Mouse (Mus musculus): ENCODE measurements around the gene Gm5426.

Gm5426 gene

DNA sequence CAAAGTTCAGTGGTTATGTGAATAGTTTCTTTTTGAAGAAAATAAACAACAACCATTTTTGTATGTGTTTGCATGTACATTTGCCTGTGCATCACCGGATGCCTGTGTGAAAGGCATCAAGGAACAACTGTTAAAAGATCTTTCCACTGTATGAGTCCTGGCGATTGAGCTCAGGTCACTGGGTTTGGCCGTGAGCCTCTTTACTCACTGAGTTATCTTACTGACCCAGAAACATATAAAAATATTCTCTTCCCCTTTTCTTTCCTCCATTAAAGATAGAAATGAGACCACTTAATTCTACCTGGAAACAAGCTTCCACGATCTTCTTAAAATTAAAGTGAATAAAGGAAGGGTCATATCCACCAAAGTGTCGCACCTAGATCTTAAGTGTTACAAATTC, 10.2 kb downstream of the Gm5426 start:
- no peak for DNase-seq

DNA sequence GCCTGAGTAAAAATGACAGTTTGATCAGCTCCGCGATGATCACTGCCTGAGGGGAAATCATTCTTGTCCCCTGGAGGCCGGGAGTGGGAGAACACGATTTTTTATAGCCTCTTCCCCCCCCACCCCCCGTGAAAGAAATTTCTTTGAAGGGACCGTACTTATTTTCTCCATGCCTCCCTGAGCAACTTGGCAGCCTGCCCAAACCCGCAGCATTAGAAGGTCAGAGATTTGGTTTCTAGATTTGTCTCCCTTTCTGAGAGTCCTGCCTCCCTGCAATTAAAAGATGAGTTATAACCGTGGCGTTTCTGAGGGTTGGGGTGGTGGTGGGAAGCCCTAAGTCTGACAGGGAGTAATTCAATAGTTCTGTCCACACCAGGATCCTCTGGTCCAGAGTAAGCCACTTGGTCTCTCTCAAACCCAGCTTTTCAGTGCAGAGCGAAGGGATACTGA, 11.9 kb downstream of the Gm5426 start:
- DNase-seq, result peak; percentile 36

DNA sequence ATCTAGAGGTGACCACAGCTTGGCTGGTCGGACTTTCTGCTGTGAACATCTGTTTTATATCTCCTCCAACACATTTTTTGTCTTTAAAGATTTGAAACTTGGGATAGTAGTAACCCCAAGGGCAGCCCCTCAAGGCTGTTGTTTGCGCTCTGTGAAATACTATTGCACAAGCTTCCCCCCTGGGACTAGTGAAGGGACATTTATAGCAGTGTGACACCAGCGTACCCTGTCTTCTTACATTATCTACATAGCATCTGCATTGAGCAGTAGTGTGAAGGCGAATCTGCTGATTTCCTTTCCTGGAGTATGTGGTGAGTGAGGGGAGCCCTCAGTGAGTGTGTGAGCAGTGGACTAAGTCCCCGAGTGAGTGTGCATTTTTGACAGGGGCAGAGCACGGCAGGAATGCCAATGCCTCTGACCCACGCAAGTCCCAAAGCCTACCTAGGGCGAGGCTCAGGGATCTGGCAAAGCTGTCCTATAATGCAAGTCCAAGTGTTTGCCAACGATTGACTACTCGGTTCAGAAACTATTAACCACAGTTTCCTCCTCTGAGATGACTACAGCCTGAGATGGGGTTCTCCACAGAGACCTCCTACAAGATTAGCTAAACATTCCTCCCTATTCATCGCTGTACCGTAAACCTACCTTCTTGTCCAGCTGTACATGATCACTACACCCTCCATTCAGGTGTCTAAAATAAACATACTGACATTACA, 14.2 kb downstream of the Gm5426 start:
- no peak for DNase-seq

DNA sequence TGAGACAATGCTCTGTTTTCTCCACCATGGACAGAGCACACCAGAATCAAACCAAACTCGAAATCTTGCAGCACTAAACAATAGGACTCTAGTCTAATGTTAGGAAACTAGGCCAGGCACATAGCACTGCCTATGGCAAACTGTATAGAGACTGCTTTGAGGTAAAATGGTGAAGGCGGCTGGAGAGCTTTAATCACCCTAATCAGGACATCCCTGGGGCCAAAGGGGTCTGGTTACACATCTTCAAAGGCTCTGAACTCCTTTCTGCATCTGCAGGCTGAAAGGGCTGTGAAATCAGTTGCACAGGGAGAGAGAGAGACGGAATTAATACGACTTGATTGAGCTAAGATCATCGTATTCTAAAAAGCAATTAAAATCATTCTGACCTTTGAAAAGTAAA, 16.9 kb downstream of the Gm5426 start:
- no peak for DNase-seq

DNA sequence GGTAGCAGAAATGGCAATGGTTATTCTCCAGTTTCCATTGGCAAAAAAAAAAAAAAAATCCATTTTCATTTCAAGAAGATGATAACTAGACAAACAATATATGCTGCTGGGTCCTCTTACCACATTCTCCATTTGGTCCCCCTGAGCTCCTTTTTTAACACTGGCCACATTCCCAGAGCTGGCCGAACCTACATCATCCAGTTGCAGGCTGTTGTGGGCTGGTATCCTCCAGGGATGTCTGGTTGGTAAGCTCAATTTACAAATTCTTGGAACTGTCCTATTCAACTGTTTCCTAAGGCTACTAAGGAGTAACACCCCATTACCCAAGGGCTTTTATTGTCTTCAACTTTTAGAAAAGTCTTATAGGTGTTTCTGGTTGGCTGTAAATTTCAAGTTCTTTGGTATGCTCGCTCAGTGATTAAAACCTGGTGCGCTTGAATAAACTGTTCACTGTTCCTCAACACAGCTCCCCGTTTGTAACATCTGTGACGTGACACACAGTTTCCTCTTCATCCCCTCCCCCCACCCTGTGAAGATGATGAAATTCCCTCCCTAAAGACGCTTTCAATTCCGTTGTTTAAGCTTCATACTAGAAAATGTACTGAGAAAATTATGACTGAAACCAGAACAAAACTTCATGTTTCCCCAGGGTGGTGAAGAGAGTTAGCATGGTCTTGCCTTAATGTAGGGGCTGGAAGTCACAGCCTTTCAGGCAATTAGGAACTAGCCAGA, 26.7 kb downstream of the Gm5426 start:
- DNase-seq, result no peak

DNA sequence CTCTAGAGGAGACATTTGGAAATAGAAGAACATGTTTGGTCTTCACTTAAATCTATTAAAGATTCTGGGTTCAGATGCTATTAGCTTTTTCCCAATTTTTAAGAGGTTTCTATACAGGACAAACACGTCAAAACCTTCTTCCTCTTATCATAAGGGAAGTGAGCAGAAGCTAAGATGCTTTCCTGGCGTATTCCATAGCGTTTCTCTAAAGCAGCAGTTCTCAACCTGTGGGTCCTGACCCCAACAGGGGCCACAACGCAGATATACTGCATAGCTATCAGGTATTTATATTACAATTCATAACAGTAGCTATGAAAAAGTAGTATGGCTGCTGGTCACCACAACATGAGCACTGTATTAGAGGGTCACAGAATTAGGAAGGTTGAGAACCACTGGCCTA, 27.4 kb downstream of the Gm5426 start:
- DNase-seq, result no peak

DNA sequence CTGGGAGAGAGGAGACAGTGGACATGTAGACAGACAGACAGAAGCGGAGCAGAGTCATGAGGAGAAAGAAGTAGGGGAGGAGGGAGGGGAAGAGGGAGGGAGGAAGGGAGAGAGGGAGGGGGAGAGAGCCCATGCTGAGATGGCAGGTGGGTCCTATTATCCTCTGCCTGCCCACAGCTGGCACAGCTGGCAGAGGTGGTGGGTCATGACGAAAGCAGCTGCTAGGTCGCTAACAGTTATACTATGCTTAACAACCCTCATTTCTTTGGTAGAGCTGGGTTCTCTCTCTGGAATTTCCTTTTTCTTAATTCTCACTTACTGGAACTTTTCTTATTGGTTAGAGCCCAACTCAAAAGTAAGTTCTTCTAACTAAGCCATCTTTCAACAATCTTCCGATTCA, 28.9 kb downstream of the Gm5426 start:
- no peak for DNase-seq

DNA sequence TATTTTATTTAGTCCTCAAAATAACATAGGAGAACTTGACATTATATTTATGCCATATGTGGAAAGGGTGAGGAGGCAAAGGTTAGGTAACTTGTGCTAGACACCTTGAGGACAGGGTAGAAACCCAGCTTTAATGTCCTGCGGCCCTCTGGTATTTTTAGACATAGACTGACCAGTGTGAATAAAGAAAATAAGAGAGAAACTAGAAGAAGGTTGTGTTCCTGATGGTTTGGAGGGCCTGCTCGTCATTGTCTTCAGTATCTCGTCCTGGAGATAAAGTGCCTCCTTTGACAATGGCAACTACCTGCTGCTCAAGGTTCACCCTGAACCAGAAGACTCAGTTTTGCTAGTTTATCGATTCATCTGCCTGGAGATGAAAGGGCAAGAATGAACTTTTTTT, 32.6 kb downstream of the Gm5426 start:
- no peak for DNase-seq

DNA sequence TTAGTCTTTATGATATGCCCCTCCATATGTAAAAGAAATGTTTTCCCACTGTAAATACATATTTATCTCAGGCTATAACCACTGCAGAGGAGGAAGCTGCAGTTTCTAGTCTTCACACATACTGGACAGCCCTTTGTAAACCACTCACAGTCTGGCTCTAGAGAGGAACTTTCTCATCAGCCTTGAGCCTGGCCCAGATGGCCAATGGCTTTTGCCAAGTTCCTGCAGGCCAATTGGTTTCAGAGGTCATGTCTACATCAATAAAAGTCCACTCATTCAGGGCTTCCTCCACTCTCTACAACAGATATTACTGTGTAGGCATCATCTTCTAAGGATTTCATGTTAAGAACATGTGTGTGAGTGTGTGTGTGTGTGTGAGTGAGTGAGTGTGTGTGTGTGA, 35.1 kb downstream of the Gm5426 start:
- DNase-seq, result no peak

DNA sequence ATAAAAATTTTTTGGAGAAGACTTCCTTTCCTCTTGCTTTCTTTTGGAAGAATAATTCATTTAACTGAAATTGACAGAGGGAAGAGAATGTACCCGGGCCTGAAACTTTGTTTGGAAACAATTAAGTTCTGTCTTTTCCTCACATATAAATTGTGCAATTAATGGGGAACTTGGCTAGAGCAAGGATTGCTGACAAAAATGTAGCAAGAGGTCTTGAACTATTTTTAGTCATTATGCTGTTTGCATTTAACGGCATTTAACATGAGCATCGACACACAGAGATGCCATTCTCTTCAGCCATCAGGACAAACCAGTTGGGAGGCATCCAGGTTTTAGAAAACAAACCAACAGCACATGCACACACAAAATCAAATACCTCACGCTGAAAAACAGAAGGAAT, 36.6 kb downstream of the Gm5426 start:
- no peak for DNase-seq

DNA sequence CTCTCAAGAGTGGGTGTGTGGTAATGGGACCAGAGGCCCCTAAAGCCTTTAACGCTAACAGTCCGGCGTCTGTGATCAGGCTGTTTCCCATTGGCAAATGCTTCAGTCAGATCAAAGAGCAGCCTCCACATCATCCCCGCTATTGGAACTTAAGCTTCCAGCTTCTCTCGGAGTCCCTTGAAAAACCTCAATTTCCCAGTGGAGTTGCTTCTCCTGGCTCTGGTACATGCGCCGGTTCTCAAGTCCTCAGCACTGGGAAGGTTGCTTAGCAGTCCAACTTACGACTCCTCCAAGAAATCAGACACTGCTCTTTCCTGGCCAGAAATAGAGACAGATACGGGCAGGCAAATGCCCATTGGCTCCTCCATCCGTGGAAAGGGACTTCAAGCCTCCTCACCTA, 37.4 kb downstream of the Gm5426 start:
- no peak for DNase-seq

DNA sequence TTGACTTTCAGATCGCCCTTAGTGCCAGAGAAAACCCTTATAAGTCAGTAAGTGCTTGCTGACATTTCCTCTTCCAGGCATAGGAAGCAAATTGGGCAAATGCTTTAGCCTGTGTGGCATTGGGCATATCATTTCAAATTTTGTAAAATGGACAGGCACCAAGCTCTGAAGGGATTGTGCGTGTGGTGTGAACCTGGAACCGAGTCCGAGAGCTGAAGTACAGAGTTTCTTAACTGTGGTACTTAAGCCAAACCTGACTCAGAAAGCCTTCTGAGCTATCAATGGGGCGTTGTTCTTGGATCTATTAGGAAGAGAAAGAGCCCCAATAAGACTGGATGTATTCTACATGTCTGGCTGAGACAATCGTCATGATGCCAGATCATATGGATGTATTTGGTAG, 40.5 kb downstream of the Gm5426 start:
- no peak for DNase-seq

DNA sequence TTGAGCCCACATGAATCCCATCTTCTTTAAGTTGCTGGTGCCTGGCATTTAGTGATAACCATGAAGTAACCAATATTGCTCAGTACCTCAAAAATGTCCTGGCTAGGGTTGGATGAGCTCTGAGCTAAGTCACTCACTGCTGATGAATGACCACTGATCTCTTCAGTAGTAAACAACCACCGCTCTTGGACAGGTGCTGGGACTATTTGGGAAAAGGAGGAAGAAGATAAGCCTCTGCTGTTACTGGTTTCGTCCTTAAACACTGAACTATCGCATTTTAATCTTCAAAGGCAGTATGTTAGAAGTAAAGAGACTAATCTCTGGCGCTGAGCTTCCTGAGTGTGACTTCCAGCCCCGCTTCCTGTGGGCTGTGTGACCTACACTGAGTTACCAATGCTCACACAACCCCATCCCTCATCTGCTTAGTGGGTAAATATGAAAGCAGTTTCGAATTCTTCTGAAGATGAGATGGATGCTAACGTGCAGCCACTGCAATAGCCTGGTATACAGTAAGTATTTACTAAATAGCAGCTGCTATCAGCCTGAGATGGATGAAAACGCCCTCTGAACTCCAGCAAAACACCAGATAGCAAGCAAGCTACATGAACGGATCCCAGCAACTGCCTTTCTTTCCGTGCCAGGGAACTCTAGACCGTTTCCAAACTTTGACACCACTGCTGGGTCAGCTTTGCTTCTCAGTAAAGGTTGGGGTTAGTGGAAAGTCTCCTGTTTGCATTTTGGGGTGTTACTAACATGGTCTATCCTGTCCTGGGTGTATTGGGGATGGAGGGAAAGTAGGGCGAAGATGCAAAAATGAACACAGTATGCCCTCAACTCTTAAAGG, 44.4 kb downstream of the Gm5426 start:
- DNase-seq, result no peak

DNA sequence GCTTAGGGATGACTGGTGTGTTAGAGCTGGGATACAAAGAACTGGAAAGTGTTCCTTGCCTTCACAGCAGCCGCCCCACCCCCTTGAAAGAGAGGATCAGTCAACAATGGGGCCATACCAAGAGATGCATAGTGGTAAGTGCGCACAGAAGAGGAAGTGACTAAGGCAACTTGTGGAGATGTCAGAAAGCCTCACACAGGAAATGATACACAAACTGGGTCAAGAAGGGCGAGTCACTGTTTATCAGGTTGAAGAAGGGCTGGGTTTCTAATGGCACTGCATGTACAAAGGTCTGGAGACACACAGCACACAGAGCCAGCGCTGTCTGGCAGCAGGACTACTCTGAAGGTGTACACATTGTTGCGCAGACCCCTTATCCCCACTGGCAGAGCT, 45.0 kb downstream of the Gm5426 start:
- no peak for DNase-seq

DNA sequence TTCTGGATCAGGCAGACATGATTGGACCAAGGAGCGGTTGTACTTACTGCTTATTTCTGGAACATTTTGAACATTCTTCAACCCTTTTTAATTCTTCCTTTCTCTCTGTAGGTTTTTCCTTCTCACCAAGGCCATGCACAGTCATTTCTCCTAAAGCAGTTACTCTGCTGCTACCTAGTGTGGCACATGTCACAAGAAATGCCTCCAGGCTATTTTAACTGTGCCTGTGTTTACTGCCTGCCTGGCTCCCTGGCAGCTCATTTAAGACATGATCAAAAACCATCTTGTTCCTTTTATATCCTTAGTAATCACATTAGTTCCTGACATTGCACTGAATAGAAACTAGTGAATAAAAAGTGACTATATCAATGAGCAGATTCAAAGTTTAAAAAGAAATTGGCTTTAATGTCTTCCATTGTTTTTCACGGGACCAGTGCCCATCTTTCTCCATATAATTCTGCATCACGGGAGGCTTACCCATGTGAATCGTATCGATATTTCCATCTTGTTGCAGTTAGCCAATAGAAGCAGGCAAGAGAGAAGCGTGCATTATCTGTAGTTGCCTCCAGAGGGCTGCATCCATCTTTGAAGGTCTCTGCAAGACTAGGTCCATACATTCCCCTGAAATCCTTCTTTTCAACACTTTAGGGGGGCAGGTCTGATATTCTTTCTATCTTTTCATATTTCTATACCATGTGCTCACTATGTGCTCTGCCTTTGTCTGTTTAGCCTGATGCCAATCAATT, 45.7 kb downstream of the Gm5426 start:
- DNase-seq, result no peak

DNA sequence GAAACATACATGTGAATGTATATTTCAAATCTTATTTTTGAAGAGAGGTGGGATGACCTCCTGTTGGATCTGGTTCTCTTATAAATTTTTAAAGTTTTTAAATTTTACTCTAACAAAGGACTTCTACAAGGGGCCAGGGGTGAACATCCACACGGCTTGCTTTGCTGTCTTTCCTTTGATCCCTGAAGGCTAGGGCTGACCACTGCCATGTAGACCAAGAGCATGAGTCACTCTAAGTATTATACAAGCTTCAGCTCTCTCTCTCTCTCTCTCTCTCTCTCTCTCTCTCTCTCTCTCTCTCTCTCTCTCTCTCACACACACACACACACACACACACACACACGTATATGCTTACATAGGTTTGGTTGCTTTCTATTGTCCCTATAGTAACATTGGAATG, 48.6 kb downstream of the Gm5426 start:
- no peak for DNase-seq

DNA sequence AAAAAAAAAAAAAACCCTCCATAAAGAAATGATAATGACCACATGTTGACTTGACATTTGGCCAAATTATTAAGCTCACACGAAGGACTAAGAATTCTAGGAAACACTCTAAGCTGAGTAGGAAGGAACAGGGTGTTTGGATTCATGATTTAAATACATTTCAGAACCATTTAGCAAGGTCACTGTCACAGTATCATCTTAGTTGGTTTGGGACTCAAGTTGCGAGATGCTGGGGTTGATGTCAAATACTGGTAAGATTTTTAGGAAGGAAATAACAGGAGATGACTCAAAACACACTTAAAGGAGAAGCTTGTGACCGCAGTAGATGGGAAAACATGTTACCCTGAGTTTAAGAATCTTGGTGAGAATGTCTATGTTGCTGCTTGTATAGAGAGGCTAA, 49.2 kb downstream of the Gm5426 start:
- DNase-seq, result no peak
